Mouse (Mus musculus) heart, postnatal 25 days (tissue): ENCODE data around the gene Gm9508. TPM values are rescaled to one million over a fixed set of nuclear protein-coding genes. Genes with fewer than 3 reads are reported as not detected.

Source experiments
- DNase-seq: peaks from one replicate; pipeline ENCODE4 v3.0.0; 2022; ENCODE audit warnings: low spot score
- intact Hi-C: fragments of 180-260 bp; cut with DNase I; formaldehyde crosslinking; loops from one replicate; pipeline ENCODE4 v1.15.1; 2025
- total RNA-seq, 2 experiments: library from RNA; stranded (reverse); gene quantifications; 2 replicates each; pipeline ENCODE4 v1.2.3; 2021

The Gm9508 gene
- total RNA-seq, 2 experiments from 2014 or later = not detected

DNA sequence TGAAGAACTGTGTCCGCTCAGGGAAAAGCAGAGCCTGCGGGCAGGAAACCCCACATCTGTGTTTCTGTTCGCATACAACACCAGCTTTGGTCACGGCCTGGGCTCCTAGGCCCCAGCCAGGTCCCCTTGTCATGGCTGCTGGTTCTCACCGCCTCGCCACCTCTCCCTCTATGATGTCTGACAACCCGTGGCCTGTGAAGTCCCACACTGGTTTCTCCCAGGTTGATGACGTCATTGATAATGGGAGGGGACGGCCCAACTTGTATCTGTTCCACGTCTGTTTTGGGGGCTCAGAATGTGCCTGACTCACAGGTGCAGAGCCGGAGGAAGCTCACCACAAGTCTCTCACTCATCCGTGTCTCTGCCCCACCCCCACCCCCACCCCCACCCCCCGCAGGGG is 23.3 kb downstream of the Gm9508 start:
- intact Hi-C loops = no loop called here
- no peak for DNase-seq

- no peak for DNase-seq
- intact Hi-C loops = no loop called here
Measured at GRCm38 (mm10) chr10:77671519-77671918, 25.5 kb downstream of the Gm9508 start.

DNA sequence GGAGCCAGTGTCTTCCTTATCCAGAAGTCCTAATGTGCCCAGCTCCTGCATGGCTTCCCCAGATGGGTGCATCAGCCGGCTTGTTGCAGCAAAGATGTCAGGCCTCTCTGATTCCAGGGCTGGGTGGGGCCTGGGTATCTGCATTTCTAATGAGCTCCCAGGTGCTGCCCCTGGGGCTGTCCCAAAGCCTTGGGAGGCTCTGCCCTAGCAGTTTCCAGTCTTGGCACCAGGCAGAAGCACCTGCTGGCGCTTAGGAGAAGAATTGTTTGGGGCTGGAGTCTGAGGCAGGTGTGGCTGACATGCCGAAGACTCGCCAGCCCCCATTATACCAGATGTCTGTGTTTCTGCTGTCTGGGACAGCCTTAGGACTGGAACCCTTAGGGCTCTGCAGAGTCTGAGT is 26.3 kb downstream of the Gm9508 start:
- intact Hi-C loops = no loop called here

GRCm38 (mm10) chr10:77667402-77667801 is 29.6 kb downstream of the Gm9508 start:
- DNase-seq = no peak
- intact Hi-C loops = no loop called here

More for the DNA sequence above, 26.3 kb downstream of the Gm9508 start:
- DNase-seq = no peak

DNA sequence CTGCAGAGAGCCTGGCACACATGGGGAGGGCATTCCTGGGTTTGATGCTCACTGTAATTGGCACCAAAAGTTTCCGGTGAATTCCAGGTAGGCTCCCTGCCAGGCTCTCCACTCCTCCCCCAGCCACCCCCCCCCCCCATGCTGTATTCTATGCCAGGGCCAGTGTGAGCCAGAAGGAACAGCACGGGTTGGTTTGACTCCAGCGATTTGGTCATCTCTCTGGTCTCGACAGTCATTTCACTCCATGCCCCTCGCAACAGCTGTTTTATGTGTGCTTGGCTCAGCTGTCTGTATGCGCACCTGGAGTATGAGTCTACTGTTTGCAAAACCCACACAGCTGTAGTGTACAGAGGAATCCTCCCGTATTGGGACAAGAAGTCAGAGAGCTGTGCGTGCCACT is 30.7 kb downstream of the Gm9508 start:
- no peak for DNase-seq
- intact Hi-C loops = no loop called here

- intact Hi-C loops = no loop called here
- no peak for DNase-seq
Measured at GRCm38 (mm10) chr10:77663949-77664665, 32.9 kb downstream of the Gm9508 start.

DNA sequence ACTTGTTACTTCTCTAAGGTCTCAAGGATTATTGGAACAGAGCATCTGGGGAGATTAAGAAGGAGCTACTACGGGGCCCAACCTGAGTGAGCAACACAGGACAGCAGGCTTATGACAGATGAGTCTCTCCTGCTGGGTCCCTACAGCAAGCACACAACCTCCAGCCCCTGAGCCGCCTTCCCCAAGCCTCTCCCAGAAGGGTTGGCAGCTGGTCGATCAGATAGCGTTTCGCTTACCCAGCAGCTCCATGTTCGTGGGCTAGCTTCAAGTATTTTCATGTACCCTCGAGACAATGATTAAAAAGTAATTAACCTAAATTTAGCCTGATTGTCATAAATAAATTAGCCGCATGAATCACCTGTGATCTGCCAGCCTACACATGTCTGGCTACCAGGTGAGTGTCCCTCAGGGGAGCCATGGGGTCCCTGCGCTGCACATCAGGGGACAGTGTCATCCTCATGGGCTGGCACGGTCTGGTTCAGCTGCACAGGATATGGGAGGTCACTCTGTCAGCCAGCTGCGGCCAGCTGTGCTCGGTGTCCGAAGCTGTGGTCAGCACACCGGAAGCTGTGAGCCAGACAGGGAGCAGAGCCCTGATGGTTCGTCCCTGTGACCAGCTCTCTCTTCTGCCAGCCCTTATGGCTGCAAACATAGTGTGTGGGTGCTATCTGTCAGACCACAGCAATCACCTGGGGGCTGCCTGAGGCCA is 38.6 kb downstream of the Gm9508 start:
- peak; percentile 24 for DNase-seq
- intact Hi-C loops = no loop called here

GRCm38 (mm10) chr10:77652046-77652445 is 45.0 kb downstream of the Gm9508 start:
- no peak for DNase-seq
- intact Hi-C loops = no loop called here

DNA sequence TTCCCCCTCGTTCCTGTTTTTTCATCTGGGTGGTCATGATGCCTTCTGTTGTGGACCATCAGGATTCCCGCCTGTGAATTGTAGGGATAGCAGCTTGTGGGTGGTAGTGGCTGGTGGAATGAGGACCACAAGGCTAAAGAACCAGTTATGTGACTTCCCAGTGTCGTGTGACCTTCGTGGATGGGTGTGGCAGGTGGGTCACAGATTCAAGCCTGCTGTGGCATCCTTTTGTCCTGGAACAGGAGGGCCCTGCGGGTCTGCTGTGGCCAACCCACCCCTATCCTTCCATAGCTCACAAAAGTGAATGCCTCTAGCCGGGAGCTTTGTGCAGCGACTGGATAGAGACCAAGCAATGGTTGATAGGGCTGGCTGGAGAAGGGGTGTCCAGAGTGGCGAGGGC is 49.1 kb downstream of the Gm9508 start:
- intact Hi-C loops = no loop called here
- no peak for DNase-seq

DNA sequence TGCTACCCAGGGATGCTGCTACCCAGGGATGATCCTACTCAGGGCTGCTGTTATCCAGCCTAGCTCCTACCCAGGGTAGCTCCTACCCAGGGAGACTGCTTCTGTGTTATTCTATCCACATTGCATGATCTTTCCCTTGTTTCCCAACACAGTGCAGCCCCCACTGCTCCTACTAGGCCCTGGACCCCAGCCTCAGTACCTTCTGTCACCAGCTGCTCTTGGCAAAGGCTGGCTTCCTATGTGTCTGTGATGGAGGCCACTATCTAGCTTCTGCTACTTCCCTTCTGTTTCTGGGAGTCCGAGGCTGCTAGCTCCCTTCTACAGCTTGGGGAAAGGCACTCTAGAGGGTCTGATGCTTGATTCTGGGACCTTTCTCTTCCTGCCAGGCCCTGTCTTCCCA is 49.6 kb downstream of the Gm9508 start:
- intact Hi-C loops = no loop called here
- DNase-seq = no peak

Other genes with a start within 250 kb of the Gm9508 start
- 1 to 10 TPM; 8.6 to 9.9 TPM for gene Fam207a, start 181.4 kb downstream of the Gm9508 start, total RNA-seq
- 1 to 10 TPM; 6.1 to 6.4 TPM for gene Itgb2, start 167.0 kb downstream of the Gm9508 start, total RNA-seq
- 100 to 1,000 TPM; 124 to 138 TPM for gene Pttg1ip, start 115.5 kb downstream of the Gm9508 start, total RNA-seq
- gene Sumo3, start 91.1 kb downstream of the Gm9508 start, total RNA-seq = 10 to 100 TPM; 54.8 to 61.2 TPM
- gene Gm49325, start 91.0 kb downstream of the Gm9508 start, total RNA-seq = 10 to 100 TPM; 10.3 to 11.7 TPM
- gene Ube2g2, start 75.0 kb downstream of the Gm9508 start, total RNA-seq = 10 to 100 TPM; 66.7 to 68.4 TPM
- not detected for gene Tspear, start 10.7 kb downstream of the Gm9508 start, total RNA-seq
- not detected for gene Gm19402, start 6.5 kb downstream of the Gm9508 start, total RNA-seq
- gene Gm10272, start 9.4 kb upstream of the Gm9508 start, total RNA-seq = not detected
- not detected for gene Gm10024, start 14.2 kb upstream of the Gm9508 start, total RNA-seq
- not detected for gene Gm10142, start 18.6 kb upstream of the Gm9508 start, total RNA-seq
- not detected for gene Krtap12-1, start 23.4 kb upstream of the Gm9508 start, total RNA-seq
- gene Gm10100, start 29.3 kb upstream of the Gm9508 start, total RNA-seq = not detected
- not detected for gene Gm18596, start 45.4 kb upstream of the Gm9508 start, total RNA-seq
- gene Gm9736, start 54.1 kb upstream of the Gm9508 start, total RNA-seq = not detected
- gene Gm3233, start 62.4 kb upstream of the Gm9508 start, total RNA-seq = not detected
- gene Gm3238, start 74.1 kb upstream of the Gm9508 start, total RNA-seq = not detected
- gene Gm7138, start 79.7 kb upstream of the Gm9508 start, total RNA-seq = not detected
- gene Gm3250, start 85.3 kb upstream of the Gm9508 start, total RNA-seq = not detected
- gene Gm7137, start 91.0 kb upstream of the Gm9508 start, total RNA-seq = not detected
- not detected for gene Gm9639, start 97.8 kb upstream of the Gm9508 start, total RNA-seq
- not detected for gene Gm19668, start 101.9 kb upstream of the Gm9508 start, total RNA-seq
- not detected for gene Gm9507, start 114.6 kb upstream of the Gm9508 start, total RNA-seq
- gene Gm2696, start 117.4 kb upstream of the Gm9508 start, total RNA-seq = not detected
- gene Krtap10-4, start 129.9 kb upstream of the Gm9508 start, total RNA-seq = not detected
- not detected for gene Krtap10-10, start 138.7 kb upstream of the Gm9508 start, total RNA-seq
- gene Gm36176, start 149.6 kb upstream of the Gm9508 start, total RNA-seq = not detected
- gene Gm10318, start 155.6 kb upstream of the Gm9508 start, total RNA-seq = not detected
- not detected for gene Gm3285, start 164.7 kb upstream of the Gm9508 start, total RNA-seq
- gene Lrrc3, start 205.3 kb upstream of the Gm9508 start, total RNA-seq = under 1 TPM; 0.65 to 0.73 TPM